Mouse (Mus musculus) brown adipose tissue, adult 24 weeks (tissue): ENCODE results near the gene Cntfr. TPM values are rescaled to one million over a fixed set of nuclear protein-coding genes. Genes with fewer than 3 reads are reported as not detected.
A peak's percentile ranks its signal among the peaks of the same experiment; 100 is the strongest.

Experiments
- H3K27ac ChIP-seq: fragments of 200-500 bp; replicated peaks from 2 replicates; pipeline ENCODE4 v1.5.1; 2012; ENCODE audit warnings: low read depth, mild to moderate bottlenecking, low read length
- H3K4me1 ChIP-seq: fragments of 200-500 bp; 2 replicates; pipeline ENCODE4 v1.6.1; 2012; ENCODE audit warnings: low read length, mixed read lengths; ENCODE audit not compliant: control insufficient read depth, insufficient read depth, insufficient read length
- H3K4me3 ChIP-seq: fragments of 200-500 bp; 2 replicates; pipeline ENCODE4 v1.5.1; 2012; ENCODE audit warnings: low read depth, mild to moderate bottlenecking, low read length, moderate library complexity; ENCODE audit not compliant: insufficient read depth
- polyA plus RNA-seq: library from polyadenylated mRNA; stranded (reverse); fragments of >200 nt; gene quantifications from 2 replicates; pipeline ENCODE4 v1.2.4, GENCODE M21; 2012; ENCODE audit not compliant: missing spikeins, insufficient read depth, insufficient read length

Gene Cntfr
- polyA plus RNA-seq, 1 experiment = 8.4 TPM

DNA sequence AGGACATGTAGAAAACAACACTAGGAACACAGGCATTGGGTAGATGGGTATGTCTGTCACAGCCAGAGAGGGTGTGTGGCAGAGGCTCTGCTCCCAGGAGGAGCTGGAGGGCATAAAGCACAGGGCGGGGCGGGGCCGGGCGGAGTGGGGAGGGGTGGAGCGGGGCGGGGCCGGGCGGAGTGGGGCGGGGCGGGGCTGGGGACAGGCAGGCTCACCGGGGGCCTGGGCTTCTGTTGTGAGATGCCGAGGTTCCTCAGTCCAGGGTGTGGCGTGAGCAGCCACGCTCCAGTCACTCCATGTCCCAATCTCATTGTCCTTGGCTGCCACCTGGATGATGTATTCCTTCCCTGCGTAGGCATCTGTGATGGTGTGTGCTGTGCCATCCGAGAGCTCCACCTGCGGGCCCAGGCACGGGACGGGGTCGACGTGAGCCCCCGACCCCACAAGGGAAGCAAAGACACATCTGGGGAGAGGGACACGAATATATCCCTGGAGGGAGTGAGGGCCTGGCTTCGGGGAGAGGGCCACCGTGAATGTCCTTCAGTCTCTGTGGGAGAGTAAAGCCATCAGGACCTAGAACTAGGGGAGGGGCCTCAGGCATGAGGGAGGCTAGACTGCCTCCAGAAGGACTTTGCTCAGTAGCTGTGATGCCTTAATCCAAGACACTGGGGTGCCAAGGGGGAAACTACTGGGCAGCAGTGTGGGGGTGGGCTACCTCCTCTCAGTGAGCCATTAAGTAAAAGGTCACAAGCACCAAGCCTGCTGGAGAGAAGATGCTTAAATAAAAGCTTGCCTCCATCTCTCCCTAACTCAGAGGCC is 38.1 kb downstream of the Cntfr start:
- Histone ChIP-seq H3K27ac (no peak overlapping the region), H3K4me3 (no peak overlapping the region), H3K4me1 (no peaks in the 10 kb centered on the region)

DNA sequence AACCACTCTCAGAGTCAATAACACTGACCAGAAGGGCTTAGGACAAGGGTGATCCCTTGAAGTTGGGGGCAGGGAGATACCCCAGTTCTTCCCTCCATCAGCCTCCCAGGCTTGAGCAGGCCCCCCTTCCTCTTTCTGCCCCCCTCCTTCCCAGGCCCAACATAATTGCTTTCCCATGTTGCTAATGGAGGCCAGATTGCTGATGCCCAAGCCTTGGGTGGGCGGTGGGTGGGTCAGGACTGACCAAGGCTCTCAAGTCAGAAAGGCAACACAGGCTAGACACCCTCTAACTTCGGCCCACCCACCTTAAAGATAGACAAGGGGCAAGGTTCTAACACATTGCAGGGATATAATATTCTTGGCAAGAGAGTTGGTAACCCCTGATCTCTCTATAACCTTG is 41.4 kb downstream of the Cntfr start:
- no peaks in the 10 kb centered on the region for H3K4me1 ChIP-seq
- no peak overlapping the region for H3K27ac ChIP-seq
- no peak overlapping the region for H3K4me3 ChIP-seq

DNA sequence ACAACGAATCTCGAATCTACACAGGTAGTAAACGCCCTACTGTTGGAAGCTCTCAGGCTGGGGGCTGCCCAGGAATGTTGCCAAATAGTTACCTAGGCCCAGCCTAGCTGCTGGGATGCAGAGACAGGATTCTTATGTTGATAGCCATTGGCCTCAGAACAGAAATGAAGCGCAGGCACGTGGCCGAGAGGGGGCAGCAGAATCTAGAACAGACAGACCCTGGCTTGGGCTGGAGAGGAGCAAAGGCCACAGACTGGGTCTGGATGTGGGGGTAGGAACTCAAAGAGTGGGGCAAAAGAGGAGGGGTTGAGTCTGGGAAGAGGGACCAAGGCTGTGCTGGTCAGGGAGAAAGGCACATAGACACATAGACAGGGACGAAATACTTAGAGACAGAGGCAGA is 42.7 kb downstream of the Cntfr start:
- no peak overlapping the region for H3K4me3 ChIP-seq
- H3K27ac ChIP-seq = no peak overlapping the region
- H3K4me1 ChIP-seq = no peaks in the 10 kb centered on the region

DNA sequence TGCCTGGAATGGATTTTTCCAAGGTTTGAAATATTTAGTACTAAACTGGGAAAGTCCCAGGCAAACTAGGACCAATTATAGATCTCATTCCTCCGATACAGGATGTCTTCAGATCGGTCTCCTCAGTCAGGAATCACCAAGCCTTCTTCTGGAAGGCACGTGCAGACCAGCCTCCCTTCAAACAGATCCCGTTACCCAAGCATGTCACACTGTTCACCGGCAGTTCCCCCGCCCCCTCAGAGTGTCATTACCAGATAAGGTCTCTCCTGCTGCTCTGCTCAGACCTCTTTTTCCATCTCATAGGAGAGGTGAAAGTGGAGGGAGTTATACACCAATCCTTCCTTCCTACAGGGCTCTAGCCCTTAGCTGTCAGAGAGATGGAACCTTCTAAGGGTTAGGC is 43.2 kb downstream of the Cntfr start:
- Histone ChIP-seq H3K4me1 (no peaks in the 10 kb centered on the region), H3K27ac (no peak overlapping the region)

DNA sequence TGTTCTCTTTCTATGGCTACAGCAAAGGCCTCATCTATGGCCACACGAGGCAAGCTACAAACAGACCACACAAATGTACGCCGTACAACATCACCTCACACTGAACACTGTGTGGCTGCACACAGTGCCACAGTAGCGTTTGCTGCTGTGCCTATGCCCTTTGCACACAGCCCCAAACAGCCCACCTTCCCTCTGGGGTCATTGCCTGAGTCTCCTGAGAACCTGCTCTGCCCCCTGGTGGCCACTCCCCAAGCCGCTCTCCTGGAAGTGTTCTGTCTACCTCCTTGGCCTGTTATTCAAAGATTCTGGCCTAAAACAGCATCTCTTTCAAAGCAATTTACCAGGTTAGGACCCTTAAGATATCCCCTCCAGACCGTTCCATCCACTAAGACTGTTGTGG is 43.6 kb downstream of the Cntfr start:
- H3K27ac ChIP-seq = no peak overlapping the region
- no peaks in the 10 kb centered on the region for H3K4me1 ChIP-seq

More for the DNA sequence above, 43.2 kb downstream of the Cntfr start:
- H3K4me3 ChIP-seq = no peak overlapping the region

DNA sequence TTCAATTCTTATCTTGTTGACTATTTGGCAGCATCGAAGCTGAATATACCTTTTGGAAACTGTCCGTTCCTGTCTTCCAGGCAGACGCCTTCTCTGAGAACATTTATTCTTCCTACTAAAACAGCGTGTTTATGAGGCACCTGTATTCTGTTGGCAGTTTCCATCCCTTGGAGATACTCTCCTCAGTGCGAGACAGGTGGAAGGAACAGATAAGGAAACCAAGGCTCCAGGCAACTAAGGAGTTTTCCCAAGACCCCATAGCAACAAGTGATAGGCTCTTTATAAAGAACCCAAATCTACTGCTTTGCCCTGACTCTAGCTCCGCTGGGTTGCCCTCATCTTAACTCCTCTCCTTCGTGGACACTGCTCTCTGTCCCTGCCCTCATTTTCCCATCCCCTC is 48.3 kb downstream of the Cntfr start:
- H3K4me3 ChIP-seq = no peak overlapping the region
- H3K27ac ChIP-seq = no peak overlapping the region
- H3K4me1 ChIP-seq = no peaks in the 10 kb centered on the region

More for the DNA sequence above, 43.6 kb downstream of the Cntfr start:
- no peak overlapping the region for H3K4me3 ChIP-seq

DNA sequence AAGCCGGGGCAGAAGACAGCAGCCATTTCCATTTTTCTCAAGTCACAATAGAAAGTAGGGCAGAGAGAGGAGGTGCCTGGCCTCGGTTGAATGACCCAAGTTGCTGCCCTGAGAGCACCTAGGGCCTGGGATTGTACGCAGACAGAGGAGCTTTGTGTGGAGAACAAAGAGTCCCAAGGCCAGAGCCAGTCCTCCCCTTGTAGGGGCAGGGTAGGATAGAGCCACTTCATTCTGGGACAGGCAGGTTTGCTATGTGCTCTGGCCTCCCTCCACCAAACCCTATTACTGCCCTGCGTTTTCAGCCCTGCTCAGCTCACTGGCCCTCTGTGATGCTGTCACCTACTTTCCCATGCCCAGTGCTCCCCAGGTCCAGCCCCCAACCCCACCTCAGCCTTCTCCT is 48.7 kb downstream of the Cntfr start:
- no peak overlapping the region for H3K27ac ChIP-seq
- H3K4me3 ChIP-seq = no peak overlapping the region
- H3K4me1 ChIP-seq = no peaks in the 10 kb centered on the region

DNA sequence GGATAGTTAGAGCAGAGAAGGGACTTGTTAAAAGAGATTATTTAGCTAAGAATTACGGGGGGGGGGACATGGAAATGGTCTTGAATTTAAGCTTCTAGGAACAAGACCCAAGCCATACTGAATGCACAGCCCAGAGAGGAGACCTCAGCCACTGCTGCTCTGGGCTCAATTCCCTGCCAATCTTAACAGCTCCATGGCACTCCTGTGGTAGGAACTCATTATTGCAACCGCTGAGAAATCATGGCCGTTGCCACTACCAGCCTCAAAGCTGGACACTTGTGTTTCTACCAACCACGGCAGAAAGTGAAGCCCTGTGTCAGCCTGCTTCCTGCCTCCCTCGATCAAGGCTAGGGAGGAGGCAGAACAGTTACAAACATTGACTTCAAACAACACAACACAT is 51.4 kb downstream of the Cntfr start:
- H3K27ac ChIP-seq = no peak overlapping the region
- no peak overlapping the region for H3K4me3 ChIP-seq
- H3K4me1 ChIP-seq = no peaks in the 10 kb centered on the region

DNA sequence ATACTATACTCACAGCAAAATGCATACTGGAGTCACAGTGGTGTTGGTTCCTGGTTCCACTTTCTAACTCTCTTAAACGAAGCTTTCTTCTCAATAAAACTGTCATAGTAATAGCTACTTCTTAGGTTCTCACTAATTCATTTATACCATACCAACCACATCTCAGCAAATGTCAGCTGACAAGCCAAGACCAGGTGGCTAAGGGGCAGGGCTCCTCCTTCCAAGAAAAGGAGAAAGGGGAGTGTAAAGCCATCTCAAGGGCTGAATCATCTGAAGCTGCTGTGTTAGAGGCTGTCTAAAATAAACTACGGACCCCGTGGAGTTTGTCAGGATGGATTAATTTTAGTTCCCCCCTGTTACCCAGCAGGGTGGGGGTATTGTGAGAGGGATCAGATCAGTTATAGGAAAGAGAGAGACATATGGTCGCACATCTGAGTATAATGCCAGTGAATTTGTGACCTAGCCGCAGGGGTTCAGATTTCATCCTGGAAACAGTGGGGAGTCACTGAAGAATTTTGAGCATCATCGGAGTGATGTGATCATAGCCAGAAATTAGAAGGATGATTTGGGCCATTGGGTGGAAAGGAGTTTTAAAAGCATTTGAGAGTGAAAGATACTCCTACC is 55.6 kb downstream of the Cntfr start:
- Histone ChIP-seq H3K27ac (no peak overlapping the region), H3K4me3 (no peak overlapping the region), H3K4me1 (0 out of 2 replicates have a peak, but pooled peaks cover 3% of the 10 kb centered on the region)

DNA sequence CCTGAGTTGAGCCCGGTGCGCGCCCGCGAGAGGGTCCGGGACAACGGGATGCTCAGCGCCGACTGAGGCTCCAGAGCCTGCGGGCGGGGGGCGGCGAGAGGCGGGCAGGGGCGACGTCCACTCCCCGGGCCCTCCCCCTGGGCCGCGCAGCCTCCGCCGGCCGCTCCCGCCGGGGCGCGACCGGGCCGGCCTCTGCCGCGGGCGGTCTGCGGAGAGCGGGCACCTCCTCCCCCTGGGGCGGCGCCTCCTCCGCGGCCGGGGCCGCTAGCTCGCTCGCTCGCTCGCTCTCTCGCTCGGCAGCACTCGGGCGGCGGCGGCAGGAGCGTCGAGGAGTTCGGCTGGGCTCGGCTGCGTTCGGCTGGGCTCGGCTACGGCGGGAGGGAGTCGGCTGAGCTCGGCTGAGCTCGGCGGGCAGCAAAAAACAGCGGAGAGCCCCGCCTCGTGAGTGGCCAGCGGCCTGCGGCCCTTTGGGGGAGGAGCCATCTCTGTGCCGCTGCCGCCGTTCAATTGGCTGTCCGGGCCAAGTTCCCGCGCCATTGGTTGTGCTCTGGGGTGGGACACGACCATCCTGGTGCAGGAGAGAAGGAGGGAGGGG is 56.9 kb downstream of the Cntfr start, which contains the start of gene Enho:
Enho (minus strand) TSS at position 412 of the 595 bp plus-strand sequence.
- peak within 1 kb of the TSS; percentile 55 for H3K4me3 ChIP-seq
- H3K4me1 ChIP-seq = 0 out of 2 replicates have a peak, but pooled peaks cover 3% of the 10 kb centered on the region
- H3K27ac ChIP-seq = no peak within 1 kb of the TSS

DNA sequence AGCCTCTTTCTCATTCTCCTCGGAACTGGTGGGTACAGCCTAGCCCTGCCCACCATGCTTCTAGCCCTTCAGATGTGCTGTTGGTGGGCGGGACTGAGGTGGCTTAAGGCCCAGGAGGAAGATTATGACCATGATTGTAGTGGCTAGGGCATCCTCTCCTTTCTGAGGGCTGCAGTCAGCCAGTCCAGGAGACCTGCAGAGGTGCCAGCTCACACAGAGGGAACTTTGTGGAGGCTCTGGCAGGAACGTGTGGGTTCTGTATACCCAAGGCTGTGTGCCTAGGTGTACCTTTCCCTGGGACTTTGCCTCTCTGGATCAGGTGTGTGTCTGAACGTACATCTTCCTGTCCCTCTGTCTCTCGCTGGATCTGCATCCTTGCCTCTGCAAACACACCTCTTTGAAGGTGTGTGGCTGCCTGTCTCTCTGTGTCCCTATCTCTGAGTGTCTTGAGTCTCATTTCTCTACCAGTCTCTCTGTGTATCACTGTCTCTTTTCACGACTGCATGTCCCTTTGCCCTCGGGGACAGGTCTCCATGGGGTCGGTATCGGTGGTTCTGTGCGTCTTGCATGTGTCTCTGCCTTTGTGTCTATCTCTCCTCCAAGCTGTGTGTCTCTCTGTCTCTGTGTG is 57.6 kb downstream of the Cntfr start:
- Histone ChIP-seq H3K4me3 (peak overlapping the region; percentile 55), H3K27ac (no peak overlapping the region), H3K4me1 (0 out of 2 replicates have a peak, but pooled peaks cover 3% of the 10 kb centered on the region)

DNA sequence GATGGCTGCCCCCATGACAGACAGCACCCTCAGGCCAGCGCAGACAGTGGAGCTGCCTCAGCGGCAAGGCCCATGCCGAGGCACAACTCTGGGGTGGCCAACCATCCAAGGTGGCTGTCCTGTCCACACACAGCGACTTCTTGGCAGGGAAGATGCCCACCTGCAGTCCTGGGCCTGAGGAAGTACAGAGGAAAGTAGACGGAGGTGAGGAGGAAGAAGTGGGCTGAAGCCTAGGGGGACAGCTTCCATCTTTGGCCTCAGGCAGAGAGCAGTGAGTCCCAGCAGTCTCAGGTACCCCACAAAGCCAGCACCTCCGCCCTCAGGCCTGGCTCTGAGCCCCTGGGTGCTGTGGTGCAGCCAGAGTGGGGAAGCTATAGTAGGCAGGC is 58.1 kb downstream of the Cntfr start:
- H3K27ac ChIP-seq = no peak overlapping the region
- H3K4me3 ChIP-seq = no peak overlapping the region
- H3K4me1 ChIP-seq = 0 out of 2 replicates have a peak, but pooled peaks cover 3% of the 10 kb centered on the region

DNA sequence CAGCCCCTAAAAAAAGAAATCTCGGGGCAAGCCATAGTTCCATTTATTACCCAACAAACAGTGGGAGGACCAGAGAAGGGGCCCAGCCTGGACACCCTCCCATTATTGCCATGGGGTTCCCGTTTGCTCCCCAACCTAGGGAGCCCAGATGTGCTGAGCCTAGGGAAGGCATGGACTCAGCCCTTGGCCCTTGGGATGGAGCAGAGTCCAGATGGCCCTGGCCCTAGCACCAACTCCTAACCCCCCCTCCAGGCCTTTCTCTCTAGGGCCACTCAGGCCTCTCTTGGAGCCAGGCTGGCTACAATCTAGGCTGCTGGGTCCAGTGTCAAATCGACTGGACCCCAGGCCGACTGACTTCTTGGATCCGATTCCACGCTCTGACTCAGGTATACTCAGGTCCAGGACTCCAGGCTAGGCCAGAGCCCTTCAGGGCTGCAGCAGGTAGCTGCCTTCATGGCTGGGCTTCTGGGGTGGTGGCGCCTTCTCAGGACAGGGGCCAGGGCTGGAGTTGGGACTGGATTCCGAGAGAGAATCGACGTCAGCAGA is 58.6 kb downstream of the Cntfr start:
- no peak overlapping the region for H3K4me3 ChIP-seq
- H3K4me1 ChIP-seq = 0 out of 2 replicates have a peak, but pooled peaks cover 3% of the 10 kb centered on the region
- no peak overlapping the region for H3K27ac ChIP-seq

DNA sequence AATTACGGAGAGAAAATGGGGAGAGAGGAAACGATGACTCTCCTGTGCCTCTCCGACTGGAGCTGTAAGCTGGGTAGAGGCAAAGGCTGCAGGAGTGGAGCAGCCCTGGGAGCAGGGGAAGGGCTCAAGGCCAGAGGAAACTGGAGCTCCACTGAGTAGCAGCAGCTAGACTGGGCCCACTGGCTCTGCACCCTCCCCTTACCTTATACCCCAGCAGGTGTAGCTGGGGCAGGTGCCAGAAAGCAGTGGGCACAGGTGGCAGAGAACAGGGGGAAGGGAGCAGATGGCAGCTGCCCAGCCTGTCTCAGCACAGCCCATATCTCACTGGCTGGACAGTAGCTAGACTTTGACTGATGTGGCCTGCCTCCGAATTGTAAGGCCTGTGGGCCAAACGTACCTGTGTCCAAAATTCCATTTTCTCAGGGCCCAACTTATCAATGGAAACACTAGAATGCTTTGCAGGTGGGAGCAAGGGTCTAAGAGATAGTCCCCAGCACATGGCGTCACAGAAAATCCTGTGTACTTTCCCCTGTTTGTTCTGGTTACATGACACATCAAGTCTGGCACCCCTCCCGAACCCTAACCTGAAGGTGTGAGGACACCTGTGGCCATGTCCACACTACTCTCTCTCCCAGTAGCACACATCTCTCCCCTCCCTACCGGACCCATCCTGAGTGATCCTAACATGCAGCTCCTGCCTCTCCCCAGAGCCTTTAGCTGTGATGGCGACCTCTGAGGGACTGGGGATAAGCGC is 59.8 kb downstream of the Cntfr start:
- Histone ChIP-seq H3K4me1 (0 out of 2 replicates have a peak, but pooled peaks cover 3% of the 10 kb centered on the region), H3K27ac (peak overlapping the region; percentile 12), H3K4me3 (no peak overlapping the region)
